Mouse (Mus musculus): ENCODE measurements around the gene Itpr2.
"Not testable (repeated sequence)": the region's sequence is repeated elsewhere in the genome, so short reads cannot be mapped to it uniquely, and the experiment has no call there.

The Itpr2 gene

DNA sequence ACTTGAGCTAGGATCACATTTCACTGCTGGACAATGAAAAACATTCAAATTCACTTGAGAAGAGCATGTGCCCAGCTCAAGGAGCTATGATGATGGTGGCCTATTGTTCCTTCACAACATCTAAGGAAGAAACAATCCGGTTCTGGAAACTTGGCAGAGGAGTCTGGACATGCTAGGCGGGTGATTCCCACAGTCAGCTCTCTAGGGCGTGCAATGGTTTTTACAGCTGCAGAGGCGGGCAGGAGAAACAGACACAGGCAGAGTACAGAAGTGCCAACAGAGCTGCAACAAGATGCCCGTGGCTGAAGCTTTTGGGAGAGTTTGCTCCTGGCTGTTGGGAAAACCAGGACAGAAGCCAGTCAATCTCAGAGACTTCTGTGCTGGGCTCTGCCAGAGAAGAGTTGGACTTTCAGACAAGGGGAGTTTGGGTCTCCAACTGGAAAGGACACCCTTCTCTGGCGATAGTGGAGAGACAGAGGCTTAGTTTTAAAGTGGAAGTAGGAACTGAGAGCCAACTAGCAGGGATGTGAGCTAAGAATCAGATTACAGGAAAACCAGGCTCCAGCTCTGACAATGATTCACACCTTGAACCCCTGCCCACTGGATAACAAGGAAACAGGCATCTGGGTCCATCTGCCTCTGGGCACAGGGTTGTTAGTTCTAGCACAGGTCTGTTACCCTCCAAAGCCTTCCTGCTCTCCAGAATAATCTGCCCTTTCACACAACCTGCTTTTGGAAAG lies 28.6 kb downstream of the Itpr2 start:
- in situ Hi-C loops (cut with MboI, MseI): no loop called here

DNA sequence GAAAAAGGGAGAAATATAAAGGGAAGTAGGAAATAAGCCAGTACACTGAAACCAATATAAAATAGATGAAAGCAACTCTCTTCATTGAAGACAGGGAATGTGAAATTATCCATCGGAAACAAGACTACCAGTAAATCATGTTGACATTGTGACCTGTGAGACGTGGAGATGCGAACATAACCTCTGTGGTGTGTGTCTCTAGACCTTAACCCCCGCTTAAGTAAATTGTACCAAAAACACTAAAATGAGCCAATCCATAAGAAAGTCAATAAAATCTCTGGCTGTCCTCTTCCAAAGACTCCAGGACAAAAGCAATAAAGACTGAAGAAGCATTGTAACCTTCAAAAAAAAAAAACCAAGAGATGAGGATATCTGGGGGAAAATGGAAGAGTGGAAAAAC lies 31.6 kb downstream of the Itpr2 start:
- in situ Hi-C loops (cut with MboI, MseI): no loop called here

DNA sequence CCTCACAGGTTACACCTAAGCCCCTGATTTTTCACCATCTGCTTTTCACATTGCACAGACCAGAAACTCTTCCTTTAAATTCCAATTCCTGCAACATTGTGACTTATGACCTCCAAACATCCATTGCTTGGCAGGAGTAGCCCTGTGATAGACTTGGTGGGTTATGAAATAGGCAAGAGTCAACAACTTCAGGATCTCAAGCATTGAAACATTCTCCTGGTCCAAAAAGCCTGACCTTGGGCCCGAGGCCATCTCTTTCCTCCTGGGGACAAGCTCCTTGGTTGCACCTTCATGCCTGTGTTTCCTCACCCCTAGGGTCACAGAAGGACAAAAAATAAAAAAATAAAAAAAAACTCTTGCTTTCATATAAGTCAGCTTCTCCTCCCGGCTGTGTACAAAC lies 32.1 kb downstream of the Itpr2 start:
- in situ Hi-C loops (cut with MboI, MseI): no loop called here

DNA sequence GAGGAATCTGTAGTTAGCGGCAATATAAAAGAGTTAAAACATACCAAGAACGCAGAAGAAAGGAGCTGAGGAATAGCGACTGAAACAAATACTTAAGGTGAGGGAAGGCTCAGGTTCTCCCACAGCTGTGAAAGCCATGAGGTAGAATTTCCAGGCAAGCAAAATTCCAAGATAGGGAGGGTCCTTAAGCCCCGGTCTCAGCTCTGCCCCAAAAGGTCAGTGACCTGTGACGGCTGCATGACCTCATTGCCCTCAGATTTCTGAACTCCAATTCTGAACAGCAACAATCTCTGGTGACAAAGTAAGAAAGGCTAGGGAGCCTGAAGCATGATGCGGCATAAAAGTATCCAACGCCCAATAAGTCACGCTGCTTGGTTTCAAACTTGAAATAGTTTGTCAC lies 33.7 kb downstream of the Itpr2 start:
- in situ Hi-C loops (cut with MboI, MseI): no loop called here

DNA sequence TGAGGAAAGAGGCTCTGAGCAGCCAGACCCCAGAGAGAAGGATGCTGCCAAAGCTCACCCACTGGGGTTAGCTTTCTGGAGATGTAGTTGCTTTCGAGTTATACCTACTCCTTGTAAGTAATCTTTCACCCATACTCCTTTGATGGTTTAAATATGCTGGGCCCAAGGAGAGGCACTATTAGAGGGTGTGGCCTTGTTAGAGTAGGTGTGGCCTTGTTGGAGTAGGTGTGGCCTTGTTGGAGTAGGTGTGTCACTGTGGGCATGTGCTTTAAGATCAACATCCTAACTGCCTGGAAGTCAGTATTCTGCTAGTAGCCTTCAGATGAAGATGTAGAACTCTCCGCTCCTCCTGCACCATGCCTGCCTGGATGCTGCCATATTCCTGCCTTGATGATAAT lies 37.4 kb downstream of the Itpr2 start:
- in situ Hi-C loops (cut with MboI, MseI): not testable (repeated sequence)

DNA sequence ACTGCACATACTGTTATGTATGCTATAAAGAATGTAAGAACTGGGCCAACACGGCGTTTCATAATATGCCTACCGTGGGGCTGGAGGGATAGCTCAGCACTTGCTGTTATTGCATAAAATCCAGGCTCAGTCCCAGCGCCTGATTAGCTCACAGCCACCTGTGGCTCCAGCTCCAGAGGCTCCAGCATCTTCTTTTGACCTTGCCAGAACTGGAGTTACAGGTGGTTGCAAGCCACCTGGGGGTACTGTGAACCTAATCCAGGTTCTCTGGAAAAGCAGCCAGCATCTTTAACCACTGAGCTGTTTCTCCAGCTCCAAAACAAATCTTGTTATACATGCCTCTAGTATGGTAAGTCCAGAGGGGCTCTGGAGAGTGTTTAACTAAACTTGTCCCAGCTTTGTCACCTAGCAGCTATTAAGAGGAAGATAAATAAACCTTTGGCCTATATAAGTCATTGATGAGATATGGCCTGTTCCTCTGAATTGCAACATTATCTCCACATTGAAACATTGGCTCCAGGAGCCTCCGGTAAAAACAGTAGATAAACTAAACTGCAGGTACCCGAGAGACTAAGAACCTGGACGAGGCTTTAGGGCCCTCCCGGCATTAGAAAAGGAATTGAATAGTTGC lies 37.9 kb downstream of the Itpr2 start:
- in situ Hi-C loops (cut with MboI, MseI): no loop called here

DNA sequence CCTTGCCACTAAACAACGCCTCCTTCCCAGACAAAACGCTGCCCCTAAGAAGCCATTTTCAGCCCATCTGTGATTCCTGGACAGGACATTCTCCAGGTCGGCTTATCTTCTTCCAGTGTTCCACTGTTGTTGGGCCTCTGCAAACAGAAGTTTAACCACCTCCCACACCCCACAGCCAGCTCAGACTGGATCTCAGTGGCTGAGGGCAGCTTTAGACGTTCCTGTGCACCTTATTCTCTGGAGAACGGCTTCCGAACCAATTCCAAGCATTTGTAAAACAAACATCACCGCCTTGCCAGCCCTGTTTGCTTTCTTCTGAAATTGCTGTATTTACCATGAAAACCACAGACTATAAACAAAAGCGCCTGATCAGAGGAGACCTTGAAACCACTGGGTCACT lies 41.1 kb downstream of the Itpr2 start:
- in situ Hi-C loops (cut with MboI, MseI): no loop called here

DNA sequence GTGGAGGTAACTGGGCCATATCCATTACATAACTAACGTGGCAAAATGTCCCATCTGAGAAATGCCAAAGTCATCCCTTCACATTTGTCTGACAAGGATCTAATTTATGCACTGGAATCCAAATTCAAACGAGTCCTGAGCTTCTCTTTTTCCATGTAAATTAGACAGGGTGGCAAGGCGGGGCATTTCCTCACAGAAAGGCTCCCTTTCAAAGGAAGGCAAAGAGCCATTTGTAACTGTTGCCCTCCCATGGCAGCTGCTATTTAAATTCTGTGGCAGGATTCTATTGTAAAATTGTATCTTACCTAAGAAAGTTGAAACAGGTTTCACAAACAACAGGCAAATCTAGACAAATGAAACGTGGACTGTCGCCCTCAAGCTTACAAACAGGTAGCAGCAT lies 43.6 kb downstream of the Itpr2 start:
- in situ Hi-C loops (cut with MboI, MseI): no loop called here

DNA sequence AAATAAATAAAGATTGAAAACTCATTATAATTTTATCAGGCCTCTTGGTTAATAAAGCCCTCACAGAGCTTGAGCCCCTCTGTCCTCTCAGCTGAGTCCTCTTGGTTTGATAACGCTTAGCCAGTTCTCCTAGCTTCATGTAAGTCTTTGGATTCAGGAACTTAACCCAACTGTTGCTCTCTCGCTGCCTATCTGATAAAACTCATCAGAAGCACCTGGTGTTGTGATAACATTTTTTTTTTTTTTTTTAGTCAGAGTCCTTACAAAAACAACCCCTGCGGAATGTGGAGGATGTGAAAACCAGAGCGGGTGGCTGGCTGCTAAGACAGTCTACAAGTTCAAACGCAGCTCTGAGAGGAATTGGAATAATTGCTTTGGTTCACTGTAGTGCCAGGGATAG lies 45.3 kb downstream of the Itpr2 start:
- in situ Hi-C loops (cut with MboI, MseI): no loop called here

DNA sequence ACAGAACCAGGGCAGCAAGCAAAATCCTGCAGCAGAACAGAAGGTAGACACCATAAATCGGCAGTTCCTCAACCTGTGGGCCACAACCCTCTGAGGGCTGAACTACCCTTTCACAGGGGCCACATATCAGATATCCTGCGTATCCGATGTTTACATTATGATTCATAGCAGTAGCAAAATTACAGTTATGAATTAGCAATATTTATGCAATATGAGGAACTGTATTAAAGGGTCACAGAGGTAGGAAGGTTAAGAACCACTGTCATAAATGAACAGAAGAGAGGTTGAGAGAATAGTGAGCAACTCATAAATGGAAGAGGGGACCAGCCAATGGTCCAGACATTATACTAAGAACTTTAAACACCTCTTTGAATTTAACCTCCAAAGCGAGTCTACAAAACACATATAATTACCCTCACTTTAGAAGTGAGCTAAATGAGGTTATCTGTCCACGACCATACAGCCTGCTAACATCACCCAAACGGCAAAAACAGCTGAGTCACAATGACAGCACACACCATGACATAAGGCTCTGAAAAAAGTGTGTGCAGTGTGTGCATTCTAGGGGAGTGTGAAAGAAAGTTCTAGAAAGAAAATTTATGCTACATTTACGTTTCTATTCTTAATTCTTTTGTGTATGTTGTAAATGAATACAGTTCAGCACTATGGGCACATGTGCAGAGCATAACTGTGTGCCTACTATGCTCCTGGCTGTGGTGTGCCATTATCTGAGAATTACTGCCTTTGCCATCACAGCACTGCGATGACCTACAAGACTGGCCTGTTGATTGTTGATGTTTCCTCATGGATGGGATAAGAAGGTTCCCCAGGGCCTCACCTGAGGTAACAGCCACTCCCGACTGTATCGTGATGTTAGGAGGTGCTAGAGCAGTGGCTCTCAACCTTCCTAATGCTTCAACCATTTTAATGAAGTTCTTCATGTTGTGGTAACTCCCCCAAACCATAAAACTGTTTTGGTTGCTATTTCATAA lies 47.2 kb downstream of the Itpr2 start:
- in situ Hi-C loops (cut with MboI, MseI): no loop called here

DNA sequence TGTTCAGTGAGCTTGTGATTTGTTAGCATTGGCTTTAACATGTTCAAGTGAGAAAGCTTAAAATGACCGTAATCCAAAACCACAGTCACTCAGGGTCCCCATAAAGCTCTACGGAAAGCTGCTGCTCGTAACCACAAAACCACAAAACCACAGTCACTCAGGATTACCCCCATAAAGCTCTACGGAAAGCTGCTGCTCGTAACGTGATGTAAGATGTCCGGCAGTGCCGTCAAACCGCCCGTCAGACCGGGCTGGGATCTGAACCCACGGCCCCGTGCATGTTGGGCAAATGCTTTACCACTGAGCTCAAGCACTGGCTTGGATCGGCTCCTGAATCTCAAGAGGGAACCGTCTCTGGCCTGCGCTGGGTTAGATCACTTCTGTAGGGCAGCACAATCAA lies 49.5 kb downstream of the Itpr2 start:
- in situ Hi-C loops (cut with MboI, MseI): no loop called here

DNA sequence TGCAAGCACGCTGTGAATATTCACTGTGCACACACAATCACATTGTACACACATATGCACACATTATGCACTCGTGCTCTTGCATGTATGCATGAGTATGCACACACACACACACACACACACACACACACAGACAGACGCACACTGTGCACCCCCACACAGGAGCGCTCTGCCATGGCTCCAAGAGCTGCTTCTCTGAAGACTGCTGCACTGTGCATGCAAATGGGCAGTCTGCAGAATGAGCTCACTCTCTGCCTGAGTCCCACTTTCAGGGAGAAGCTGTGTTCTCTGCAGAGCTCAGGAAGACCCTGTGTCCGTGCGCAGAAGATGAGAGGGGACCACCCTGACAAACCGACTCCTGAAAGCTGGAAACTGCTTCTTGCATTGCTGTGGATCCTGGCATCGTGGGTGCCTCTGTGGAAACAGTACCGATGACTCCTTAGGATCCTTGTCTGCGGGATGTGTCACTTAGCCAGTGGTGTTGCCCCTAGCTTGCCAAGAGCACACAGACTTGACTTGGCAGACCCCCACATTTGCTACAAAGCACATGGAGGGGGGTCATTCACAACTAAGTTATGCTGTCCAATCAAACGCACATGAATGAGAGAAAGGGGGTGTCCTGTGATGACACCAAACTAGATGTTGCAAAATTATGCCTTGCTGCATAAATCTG lies 55.9 kb downstream of the Itpr2 start:
- in situ Hi-C loops (cut with MboI, MseI): no loop called here

DNA sequence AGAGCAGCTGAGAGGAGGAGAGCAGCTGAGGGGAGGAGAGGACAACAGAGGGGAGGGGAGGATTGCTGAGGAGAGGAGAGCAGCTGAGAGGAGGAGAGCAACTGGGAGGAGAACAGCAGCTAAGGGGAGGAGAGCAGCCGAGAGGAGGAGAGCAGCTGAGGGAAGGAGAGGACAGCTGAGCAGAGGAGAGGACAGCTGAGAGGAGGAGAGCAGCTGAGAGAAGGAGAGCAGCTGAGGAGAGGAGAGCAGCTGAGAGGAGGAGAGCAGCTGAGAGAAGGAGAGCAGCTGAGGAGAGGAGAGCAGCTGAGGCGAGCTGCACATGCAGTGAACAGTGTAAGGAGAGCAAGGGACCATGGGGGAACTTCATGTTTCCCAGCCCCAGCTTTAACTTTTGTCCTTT lies 62.2 kb downstream of the Itpr2 start:
- in situ Hi-C loops (cut with MboI, MseI): no loop called here

DNA sequence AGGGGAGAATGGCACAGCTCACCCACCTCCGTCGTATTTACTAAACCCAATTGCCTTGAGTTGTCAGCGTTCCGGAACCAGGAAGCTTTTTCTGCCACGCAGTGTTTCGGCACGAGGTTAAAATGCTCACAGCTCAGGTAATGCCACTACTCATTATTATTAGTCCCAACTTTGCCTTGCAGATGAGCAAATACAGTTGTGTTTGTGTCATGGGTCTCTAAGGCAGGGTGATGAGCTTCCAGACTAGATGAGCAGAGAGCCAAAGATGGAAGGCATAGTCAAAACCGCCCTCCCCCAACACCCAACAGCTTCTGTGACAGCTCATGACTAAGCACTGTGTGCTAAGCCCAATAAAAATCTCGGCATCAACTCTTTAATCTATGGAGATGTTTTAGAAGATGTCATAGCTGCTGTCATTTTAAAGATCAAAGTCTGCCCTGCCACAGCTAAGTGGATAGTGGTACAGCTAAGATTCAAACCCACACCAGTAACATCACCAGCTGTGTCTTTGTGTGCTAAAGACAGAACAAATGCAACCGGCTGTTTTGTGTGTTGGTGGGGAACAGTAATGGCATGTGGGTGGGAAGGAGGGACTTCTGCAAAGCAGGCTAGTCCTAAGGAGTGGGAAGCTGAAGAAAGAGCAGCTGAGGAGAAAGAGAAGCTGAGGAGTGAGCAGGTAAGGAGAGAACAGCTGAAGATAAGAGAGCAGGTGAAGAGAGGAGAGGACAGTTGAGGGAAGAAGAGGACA lies 62.8 kb downstream of the Itpr2 start:
- in situ Hi-C loops (cut with MboI, MseI): no loop called here

DNA sequence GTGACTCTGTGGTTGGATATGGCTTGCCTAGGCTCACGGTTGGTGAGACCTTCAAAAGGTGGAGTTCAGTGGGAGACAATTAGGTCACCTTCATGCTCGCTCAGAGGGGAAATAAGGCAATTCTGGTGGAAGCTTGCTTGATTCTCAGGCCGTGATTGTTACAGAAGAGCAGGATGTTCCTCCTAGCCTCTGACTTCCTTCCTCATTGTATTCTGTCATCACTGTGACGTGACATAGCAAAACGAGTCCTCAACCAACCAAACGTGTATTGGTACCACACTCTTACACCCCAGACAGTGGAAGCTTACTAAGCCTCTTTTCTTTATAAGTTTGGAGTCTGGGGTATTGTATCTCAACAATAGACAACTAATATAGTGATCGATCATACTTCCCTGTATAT lies 64.0 kb downstream of the Itpr2 start:
- in situ Hi-C loops (cut with MboI, MseI): no loop called here

DNA sequence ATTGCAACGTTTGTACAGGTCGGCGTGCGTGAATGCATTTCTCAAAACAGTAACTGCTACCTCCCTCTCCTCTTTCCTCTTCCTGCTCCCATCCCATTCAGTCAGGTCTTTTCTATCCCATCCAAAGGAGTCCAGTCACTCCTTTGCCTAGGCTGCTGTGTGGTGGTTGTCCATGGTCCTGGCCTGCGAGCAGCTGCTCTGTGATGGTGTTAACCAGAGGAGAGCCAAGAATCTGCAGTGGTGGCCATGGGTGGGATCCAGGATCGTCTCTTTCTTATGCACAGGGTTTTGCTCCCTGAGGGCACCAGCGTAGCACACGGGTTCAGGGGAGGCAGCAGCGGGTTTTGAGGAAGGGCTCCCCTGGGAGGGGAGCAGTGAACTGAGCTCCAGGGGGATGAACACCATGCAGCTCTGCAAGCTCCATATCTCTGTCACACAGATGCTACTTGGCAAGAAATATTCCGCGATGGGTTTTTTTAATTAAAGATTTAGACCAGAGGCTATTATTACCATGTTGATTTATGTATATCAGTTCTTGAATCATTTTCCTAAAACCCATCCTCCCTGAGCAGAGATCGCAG lies 65.0 kb downstream of the Itpr2 start:
- in situ Hi-C loops (cut with MboI, MseI): no loop called here

DNA sequence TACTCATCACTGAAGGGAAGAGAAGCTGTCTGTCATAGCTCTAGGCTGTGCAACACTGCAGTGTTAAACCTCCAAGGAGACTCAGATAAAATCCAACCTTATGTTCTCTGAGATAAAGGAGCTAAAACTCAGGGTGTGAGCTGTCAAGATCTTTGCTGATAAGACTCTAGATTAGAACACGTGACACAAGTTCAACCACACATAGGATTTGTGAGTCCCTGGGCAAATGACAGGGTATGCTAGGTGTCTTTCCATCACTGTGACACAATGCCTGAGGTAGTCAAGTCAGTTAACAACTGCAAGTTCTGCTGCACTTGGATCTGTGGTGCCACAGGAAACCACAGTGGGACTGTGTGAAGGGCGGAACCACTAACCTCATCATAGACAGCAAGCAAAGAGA lies 67.8 kb downstream of the Itpr2 start:
- in situ Hi-C loops (cut with MboI, MseI): no loop called here

DNA sequence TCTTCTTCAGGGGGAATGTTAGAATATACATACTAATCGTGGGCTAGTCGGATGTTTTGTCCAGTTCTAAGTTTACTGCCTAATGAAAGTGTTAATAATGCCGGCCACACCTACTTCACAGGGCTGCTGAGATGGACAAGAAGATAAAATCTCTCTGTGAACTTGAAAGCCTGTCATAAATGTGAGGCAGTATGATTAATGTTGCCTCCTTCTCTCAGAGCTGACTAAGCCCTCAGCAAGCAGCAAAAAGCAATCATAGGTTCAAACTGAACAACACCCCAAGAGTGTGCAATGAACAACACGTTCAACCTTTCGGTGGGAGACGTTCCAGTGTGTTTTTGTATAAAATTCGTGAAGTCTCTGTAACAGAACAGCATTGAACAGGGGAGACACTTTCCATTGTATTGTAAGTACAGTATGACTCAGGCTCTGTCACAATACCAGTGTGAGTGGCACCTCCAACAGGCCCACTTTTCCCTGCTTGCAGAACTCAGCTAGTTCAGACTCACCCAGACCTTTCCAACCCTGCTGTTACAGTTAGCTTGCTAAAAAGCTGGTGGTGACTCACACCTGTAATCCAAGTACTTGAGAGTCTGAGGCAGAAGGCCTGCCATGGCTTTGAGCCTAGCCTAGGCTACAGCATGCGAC lies 69.7 kb downstream of the Itpr2 start:
- in situ Hi-C loops (cut with MboI, MseI): no loop called here

DNA sequence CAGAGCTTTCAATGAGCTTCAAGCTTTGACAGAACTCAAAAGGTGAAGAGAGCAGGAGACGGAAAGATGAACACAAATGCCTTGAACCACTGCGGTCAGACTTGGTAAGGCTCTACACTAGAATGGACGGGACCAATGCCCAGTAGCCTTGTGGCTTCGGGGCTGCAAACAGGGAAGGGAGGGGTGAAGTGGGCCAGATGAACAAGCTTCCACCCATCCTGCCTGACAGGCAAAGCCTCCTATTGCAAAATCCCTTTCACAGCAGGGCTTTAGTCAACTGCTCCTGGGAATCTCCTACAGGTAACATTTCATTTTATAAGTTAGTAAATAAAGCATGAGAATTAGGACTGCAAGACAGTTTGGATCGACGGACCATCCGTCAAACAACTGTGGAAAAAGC lies 70.2 kb downstream of the Itpr2 start:
- in situ Hi-C loops (cut with MboI, MseI): no loop called here

DNA sequence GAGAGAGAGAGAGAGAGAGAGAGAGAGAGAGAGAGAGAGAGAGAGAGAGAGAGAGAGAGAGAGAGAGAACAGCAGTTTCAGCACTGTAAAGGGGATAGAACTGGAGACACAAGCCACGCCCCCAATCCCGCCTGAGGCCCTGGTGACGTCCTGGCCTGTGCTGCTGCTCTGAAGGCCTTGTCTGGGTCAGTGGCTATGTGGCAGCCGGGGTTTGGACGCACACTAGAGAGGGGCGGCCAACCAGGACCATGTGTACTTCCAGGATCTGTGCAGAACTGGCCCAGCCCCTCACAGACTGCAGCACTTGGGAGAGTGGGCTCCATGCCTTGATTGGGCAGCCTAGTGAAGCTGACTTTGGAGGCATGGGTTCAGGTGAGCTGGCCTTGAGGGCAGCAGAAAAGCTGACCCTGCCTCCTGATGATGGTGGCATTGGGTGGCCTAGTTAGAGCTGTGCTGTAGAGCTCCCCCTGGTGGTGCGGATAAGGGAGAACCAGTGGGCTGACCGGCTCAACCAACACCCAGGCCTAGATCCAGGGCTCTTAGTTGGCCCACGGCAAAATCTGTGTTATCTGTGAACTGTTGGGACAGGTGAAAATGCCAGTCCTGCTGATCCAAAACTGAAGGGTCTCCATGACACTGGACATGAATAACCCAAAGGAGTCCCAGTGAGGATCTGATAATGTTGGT lies 72.2 kb downstream of the Itpr2 start:
- in situ Hi-C loops (cut with MboI, MseI): loop anchor here (10.0 kb wide), 1 partner anchor 345 kb away; no protein-coding TSS in a partner anchor
